Mouse (Mus musculus): ENCODE results near the gene Tenm2. TPM values are rescaled to one million over a fixed set of nuclear protein-coding genes. Genes with fewer than 3 reads are reported as not detected.

The Tenm2 gene
- total RNA-seq, 2 experiments from 2014 or later, result 124 to 163 TPM

GRCm38 (mm10) chr11:37115188-37115587, 120.6 kb downstream of the Tenm2 start:
- DNase-seq (ENCODE audit: extremely low spot score in 1 of 2, low spot score in 1 of 2), result no peak

DNA sequence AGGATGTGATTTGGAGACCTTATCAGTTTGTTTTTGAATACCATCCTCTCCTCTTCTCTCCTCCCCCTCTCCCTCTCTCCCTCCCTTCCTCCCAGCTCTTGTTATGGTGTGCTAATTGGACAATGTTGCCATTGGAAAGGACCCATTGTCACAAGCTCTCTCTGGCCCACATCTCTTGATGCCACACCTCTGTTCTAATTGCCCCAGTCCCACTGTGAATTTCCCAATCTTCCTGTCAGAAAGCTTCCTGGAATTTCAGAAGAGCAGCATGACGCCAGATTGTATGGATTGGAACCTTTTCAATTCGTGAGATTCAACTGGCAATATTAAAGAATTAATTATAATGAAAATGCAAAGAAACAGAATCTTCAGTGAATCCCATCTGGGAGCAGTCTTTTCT, 128.7 kb downstream of the Tenm2 start:
- DNase-seq (ENCODE audit: extremely low spot score in 1 of 2, low spot score in 1 of 2), result no peak

DNA sequence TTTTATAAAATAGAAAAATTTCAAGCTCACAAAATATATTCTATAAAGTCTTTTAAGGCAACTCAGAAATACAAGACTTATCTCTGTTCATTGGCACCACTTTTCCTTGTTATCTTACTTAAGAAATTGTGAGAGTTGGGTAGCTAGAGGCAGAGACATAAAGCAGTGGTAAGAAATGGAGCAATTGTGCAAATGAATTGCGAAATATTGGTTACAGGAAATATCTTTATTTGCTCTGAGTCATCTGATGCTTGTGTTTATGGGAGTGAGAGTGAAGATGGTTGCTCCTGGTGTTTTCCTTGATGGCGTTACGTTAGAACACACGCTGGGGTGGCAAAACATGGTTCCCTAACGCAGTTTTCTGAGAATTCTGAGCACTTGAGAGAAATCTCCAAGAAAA, 156.4 kb downstream of the Tenm2 start:
- no peak for DNase-seq (ENCODE audit: extremely low spot score in 1 of 2, low spot score in 1 of 2)

- no peak for DNase-seq (ENCODE audit: extremely low spot score in 1 of 2, low spot score in 1 of 2)
These were observed 158.7 kb downstream of the Tenm2 start for GRCm38 (mm10) chr11:37076989-37077598.

DNA sequence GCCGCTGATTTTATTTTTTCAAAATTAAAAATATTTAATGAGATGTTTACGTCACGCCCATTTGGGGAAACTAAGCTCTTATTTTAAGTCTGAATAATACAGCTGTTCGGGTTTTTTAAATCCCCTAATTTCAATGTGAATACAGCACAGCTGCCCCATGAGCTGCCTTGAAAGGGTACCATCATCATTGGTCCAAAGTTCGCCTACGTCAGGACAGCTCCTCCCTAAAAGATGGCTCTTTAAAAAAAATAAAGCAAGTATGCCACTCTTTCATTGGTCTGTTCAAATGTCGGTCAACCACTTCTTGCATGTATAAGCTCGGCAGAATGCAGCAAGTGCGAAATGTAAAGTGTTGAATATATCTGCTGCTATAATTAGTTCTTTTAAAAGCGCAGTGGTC, 160.4 kb downstream of the Tenm2 start:
- DNase-seq (ENCODE audit: extremely low spot score in 1 of 2, low spot score in 1 of 2), result no peak

DNA sequence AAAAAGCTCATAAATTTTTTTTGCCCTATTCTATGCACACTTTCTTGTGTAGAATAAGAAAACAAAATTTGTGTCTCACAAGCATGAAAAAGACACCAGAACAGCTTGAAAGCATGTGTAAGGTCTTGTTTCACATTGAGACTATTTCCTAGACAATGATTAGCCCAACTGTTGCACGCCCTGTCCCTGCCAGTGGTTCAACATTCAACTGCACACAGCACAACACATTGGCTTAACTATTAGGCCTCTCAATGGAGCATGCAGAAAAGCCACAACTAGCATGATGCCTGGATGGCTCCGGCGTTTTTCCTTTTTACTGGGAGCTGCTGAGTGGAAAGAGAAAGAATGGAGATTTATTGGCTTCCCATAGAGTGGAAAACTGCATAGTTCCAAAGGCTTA, 170.3 kb downstream of the Tenm2 start:
- no peak for DNase-seq (ENCODE audit: extremely low spot score in 1 of 2, low spot score in 1 of 2)

DNA sequence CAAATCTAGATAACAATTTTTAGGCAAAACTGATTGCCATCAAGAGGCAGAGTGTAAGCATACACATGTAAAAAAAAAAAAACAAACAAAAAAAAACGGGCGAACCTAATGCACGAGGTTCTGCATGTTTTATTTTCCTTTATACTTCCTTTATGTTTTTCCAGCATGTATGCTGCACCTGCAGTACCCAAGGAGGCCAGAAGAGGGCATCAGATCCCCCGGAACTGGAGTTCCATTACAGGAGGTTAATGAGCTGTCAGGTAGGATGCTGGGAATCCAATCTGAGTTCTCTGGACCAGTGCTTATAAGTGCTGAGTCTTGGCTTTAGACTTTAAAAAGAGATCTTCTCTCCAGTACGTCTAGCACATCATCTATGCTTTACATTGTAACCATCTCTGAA, 189.1 kb downstream of the Tenm2 start:
- peak in 1 of 2 experiments; percentile 49 for DNase-seq (ENCODE audit: extremely low spot score in 1 of 2, low spot score in 1 of 2)

DNA sequence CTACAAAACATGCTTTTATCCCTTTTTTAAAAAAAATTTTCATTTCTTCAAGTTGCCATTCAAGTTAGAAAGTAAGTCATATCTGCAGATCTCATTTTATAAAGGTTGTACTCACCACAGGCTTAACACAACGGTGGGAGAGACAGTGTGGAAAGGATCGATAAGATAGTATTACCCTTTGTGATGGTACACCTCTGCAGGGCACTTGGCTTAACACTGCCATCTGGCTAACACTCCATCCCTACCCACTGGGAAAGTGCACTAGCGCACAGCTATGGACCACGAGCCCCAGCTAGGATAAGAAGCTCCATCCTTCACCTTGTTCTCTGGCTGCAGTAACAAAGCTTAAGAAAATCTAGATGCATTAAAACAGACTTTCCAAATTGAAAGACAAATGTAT, 194.5 kb downstream of the Tenm2 start:
- no peak for DNase-seq (ENCODE audit: extremely low spot score in 1 of 2, low spot score in 1 of 2)

DNA sequence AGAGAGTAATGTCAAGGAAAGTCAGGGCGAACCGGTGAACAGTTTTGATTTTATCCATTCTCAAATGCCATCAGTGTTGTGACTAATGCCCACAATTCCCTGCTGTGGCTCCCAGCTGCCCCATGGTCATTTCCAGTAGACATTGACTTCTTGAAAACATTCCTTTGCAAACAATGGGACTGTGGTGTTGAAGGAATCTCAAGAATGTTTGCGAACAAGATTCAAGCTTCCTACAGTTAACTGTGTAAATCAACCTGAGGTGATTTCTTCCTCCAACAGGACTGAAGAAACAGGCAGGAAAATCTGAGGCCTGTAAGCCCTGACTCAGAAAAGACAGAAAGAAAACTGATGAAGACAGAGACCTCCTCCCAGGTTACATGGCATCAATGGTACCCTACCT, 196.5 kb downstream of the Tenm2 start:
- DNase-seq (ENCODE audit: extremely low spot score in 1 of 2, low spot score in 1 of 2), result no peak

DNA sequence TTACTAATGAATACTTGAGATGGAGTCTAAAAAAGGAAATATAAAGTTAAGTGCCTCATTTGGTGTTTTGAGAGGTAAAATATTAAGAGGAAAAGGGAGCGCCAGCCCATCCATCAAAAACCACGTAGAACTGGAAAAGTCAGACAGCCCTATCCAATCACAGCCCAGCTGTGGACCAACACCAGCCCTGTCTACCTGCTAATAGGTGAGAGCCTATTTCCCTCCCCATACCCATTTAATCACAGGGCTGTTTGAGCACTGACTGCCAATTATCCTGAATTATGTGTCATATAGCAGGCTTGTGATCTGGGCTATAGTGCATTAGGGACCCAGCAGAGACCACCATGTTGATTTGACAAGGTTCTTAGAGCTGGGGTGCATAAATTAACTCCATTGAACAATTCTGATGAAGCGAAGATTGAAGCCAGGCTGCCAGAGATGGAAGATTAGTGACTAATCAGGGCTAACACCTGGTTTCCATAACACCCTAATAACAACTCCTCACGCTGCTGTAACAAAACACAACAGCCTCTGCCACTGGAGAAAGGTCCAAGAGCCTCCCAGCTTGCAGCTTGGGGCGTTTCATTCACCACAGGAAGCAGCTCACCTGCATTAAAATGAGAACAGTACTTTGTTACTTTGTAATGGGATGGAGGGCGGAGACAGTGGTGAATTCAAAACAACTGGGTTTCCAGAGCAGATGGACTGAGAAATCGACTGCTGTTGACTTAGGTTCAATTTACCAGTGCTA, 204.3 kb downstream of the Tenm2 start:
- no peak for DNase-seq (ENCODE audit: extremely low spot score in 1 of 2, low spot score in 1 of 2)

GRCm38 (mm10) chr11:37011900-37012299, 223.9 kb downstream of the Tenm2 start:
- DNase-seq (ENCODE audit: extremely low spot score in 1 of 2, low spot score in 1 of 2), result no peak

DNA sequence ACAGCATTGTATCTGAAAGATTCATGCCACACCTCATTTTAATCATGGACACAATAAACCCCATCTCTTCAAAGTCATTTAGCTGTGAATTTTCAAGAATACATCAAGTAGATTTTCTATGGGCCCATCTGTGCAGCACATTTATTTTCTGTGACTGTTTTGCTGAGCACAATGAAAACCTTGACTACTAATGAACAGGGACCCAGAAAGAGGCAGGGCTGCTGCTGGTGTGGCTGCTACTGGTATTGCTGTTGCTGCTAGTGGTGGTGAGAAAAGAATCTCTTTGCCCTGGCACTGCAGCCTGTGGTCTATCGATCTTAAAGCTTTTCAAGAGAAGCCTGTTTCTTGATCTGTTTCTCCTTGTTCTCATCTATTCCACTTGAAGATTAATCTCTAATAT, 226.5 kb downstream of the Tenm2 start:
- no peak for DNase-seq (ENCODE audit: extremely low spot score in 1 of 2, low spot score in 1 of 2)

- no peak for DNase-seq (ENCODE audit: extremely low spot score in 1 of 2, low spot score in 1 of 2)
These were observed 238.1 kb downstream of the Tenm2 start for GRCm38 (mm10) chr11:36997668-36998067.

- no peak for DNase-seq (ENCODE audit: extremely low spot score in 1 of 2, low spot score in 1 of 2)
These were observed 244.9 kb downstream of the Tenm2 start for GRCm38 (mm10) chr11:36990895-36991294.

GRCm38 (mm10) chr11:36988776-36989565, 246.8 kb downstream of the Tenm2 start:
- DNase-seq (ENCODE audit: extremely low spot score in 1 of 2, low spot score in 1 of 2), result peak in 1 of 2 experiments; percentile 20

- DNase-seq (ENCODE audit: extremely low spot score in 1 of 2, low spot score in 1 of 2), result no peak
These were observed 261.6 kb downstream of the Tenm2 start for GRCm38 (mm10) chr11:36974142-36974541.

DNA sequence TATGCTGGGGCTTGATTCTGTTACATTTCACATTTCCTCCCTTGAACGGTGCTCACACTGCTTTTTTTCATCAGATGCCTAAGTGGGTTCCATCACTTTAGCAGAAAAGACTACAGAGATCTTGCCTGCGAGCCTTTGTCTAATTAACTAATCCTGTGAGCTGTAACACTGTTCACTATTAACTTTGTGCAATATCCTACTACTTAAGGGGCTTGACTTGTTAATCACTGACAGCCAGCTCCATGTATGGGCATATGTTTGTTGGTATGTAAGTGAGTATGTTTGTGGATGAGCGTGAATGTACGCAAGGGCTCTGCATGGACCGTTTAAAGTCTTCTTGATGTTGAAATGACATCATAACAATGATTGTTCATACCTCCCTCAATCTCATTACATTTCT, 277.7 kb downstream of the Tenm2 start:
- DNase-seq (ENCODE audit: extremely low spot score in 1 of 2, low spot score in 1 of 2), result no peak

GRCm38 (mm10) chr11:36941429-36941828, 294.3 kb downstream of the Tenm2 start:
- DNase-seq (ENCODE audit: extremely low spot score in 1 of 2, low spot score in 1 of 2), result no peak

- no peak for DNase-seq (ENCODE audit: extremely low spot score in 1 of 2, low spot score in 1 of 2)
These were observed 295.1 kb downstream of the Tenm2 start for GRCm38 (mm10) chr11:36940557-36941110.

GRCm38 (mm10) chr11:36929817-36930216, 305.9 kb downstream of the Tenm2 start:
- DNase-seq (ENCODE audit: extremely low spot score in 1 of 2, low spot score in 1 of 2), result no peak
